Mouse (Mus musculus) regulatory T cell (primary cell): ENCODE measurements around the gene Pdzd2.

ENCODE experiments used
- in situ Hi-C: fragments of 300-600 bp; cut with MboI, MseI; formaldehyde crosslinking; loops from one replicate; pipeline ENCODE4 v1.15.1; 2025; ENCODE audit warnings: high pct_unique_total_duplicates

The Pdzd2 gene

GRCm38 (mm10) chr15:12674026-12674425 is 65.7 kb downstream of the Pdzd2 start:
- in situ Hi-C loops: no loop called here

GRCm38 (mm10) chr15:12667760-12668520 is 71.8 kb downstream of the Pdzd2 start:
- in situ Hi-C loops: no loop called here

- in situ Hi-C loops: no loop called here
These were observed 73.8 kb downstream of the Pdzd2 start for GRCm38 (mm10) chr15:12665946-12666345.

- in situ Hi-C loops: no loop called here
These were observed 76.4 kb downstream of the Pdzd2 start for GRCm38 (mm10) chr15:12663351-12663750.

GRCm38 (mm10) chr15:12660320-12660719 is 79.4 kb downstream of the Pdzd2 start:
- in situ Hi-C loops: no loop called here

- in situ Hi-C loops: no loop called here
These were observed 83.6 kb downstream of the Pdzd2 start for GRCm38 (mm10) chr15:12655959-12656662.

- in situ Hi-C loops: no loop called here
These were observed 84.4 kb downstream of the Pdzd2 start for GRCm38 (mm10) chr15:12655316-12655715.

GRCm38 (mm10) chr15:12652336-12653031 is 87.2 kb downstream of the Pdzd2 start:
- in situ Hi-C loops: no loop called here

GRCm38 (mm10) chr15:12650236-12650635 is 89.5 kb downstream of the Pdzd2 start:
- in situ Hi-C loops: no loop called here

GRCm38 (mm10) chr15:12649674-12650073 is 90.0 kb downstream of the Pdzd2 start:
- in situ Hi-C loops: no loop called here

GRCm38 (mm10) chr15:12649131-12649530 is 90.6 kb downstream of the Pdzd2 start:
- in situ Hi-C loops: no loop called here

- in situ Hi-C loops: no loop called here
These were observed 99.0 kb downstream of the Pdzd2 start for GRCm38 (mm10) chr15:12640755-12641154.

- in situ Hi-C loops: no loop called here
These were observed 99.9 kb downstream of the Pdzd2 start for GRCm38 (mm10) chr15:12639776-12640175.

GRCm38 (mm10) chr15:12639181-12639580 is 100.5 kb downstream of the Pdzd2 start:
- in situ Hi-C loops: no loop called here

- in situ Hi-C loops: no loop called here
These were observed 101.2 kb downstream of the Pdzd2 start for GRCm38 (mm10) chr15:12638370-12639030.

- in situ Hi-C loops: no loop called here
These were observed 102.2 kb downstream of the Pdzd2 start for GRCm38 (mm10) chr15:12637511-12637910.

- in situ Hi-C loops: no loop called here
These were observed 103.3 kb downstream of the Pdzd2 start for GRCm38 (mm10) chr15:12636386-12636785.

GRCm38 (mm10) chr15:12634921-12635320 is 104.8 kb downstream of the Pdzd2 start:
- in situ Hi-C loops: no loop called here

- in situ Hi-C loops: no loop called here
These were observed 110.6 kb downstream of the Pdzd2 start for GRCm38 (mm10) chr15:12629164-12629563.

GRCm38 (mm10) chr15:12628451-12628850 is 111.3 kb downstream of the Pdzd2 start:
- in situ Hi-C loops: no loop called here

GRCm38 (mm10) chr15:12626930-12627329 is 112.8 kb downstream of the Pdzd2 start:
- in situ Hi-C loops: no loop called here

- in situ Hi-C loops: no loop called here
These were observed 113.6 kb downstream of the Pdzd2 start for GRCm38 (mm10) chr15:12626166-12626565.
